Mouse (Mus musculus): Measurements from ENCODE around the gene Rras. TPM values are rescaled to one million over a fixed set of nuclear protein-coding genes. Genes with fewer than 3 reads are reported as not detected.
"Not testable (repeated sequence)": the region's sequence is repeated elsewhere in the genome, so short reads cannot be mapped to it uniquely, and the experiment has no call there.

Rras gene
- total RNA-seq, 2 experiments from 2014 or later: 11.8 to 12.2 TPM

DNA sequence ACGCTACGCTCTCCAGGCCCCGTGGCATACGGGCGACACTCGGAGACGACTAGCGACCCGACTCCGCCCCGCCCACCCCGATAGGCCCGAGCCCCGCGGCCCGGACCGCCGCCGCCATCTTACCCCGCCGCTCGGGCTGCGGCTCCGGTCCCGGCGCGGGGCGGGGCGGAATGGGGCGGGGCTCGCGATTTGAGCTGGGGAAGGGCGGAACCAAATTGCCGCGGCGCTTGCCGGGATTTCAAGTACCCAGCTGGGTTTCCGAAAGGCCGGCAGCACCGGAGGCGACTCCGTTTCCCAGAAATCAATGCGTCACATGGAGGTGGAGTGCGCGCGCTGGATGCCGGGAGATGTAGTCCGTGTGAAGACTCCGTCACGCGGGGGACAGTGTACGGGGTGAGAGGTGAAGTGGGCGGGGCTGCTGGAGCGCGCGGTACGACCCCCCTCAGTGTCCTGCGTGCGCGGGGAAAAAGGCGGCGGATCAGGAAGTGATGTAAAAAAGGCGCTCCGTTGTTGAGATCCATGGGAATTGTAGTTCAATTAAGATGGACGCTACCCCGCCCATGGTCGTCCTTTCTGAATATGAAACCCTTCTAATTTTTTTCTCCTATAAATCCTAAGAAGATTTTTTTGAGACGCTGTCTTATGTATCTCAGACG lies 1.7 kb upstream of the Rras start, which contains the start of gene Scaf1:
Gene Scaf1 (minus strand): TSS at position 407 of the 656 bp plus-strand sequence.
- peak; percentile 99 to 100 for DNase-seq (ENCODE audit: extremely low spot score in 1 of 2, low spot score in 2 of 2)
- H3K27ac ChIP-seq: peak within 1 kb of the TSS; percentile 89
- no peak for TF ChIP-seq CTCF (IDR thresholded peaks at IDR 0.05)
- H3K4me3 ChIP-seq: peak within 1 kb of the TSS; percentile 69
- intact Hi-C loops (cut with DNase I): loop anchor here (2.0 kb wide), 2 partner anchors 17 to 37 kb away; partner anchors contain the start of genes Bcl2l12 and Prr12

- TF ChIP-seq CTCF (IDR thresholded peaks at IDR 0.05): no peak
- Histone ChIP-seq H3K27ac (peak overlapping the region; percentile 89), H3K4me3 (peak overlapping the region; percentile 69)
- intact Hi-C loops (cut with DNase I): loop anchor here (2.0 kb wide), 1 partner anchor 36 kb away; the partner anchor contains the start of gene Prr12
- no peak for DNase-seq (ENCODE audit: extremely low spot score in 1 of 2, low spot score in 2 of 2)
These were observed 1.0 kb upstream of the Rras start for GRCm38 (mm10) chr7:45016761-45017160.

DNA sequence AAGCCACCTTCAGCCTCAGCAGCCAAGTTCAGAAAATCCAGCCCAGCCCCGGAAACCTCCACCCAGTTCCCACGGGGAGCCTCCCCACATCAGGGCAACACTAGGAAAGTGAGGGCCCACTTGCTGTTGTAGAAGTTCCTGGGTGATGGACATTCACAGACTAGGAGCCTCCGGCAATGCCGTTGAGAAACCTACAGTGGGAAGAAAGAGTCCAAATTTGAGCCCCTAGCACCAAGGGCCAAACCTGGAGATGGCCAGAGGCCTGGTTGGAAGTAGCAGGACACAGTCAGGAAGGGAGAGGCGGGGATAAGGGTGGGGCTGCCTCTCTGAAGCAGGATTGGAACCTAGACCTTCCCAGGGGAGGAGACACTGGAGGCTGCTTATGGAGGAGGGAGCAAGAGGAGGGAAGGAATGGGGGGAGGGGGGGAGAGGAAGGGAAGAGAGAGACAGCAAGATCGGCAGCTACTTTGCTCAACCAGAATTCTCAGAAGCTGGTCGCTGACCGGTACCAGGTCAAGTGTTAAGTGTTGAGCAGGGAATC lies 1.3 kb downstream of the Rras start:
- no peak for DNase-seq (ENCODE audit: extremely low spot score in 1 of 2, low spot score in 2 of 2)
- H3K4me3 ChIP-seq: peak overlapping the region; percentile 69

GRCm38 (mm10) chr7:45020225-45020624 lies 2.5 kb downstream of the Rras start:
- no peak for TF ChIP-seq CTCF (IDR thresholded peaks at IDR 0.05)
- DNase-seq (ENCODE audit: extremely low spot score in 1 of 2, low spot score in 2 of 2): no peak
- H3K4me3 ChIP-seq: no peak overlapping the region
- H3K27ac ChIP-seq: no peak overlapping the region
- intact Hi-C loops (cut with DNase I): no loop called here

More for the DNA sequence above, 1.3 kb downstream of the Rras start:
- peak overlapping the region; percentile 82 for H3K27ac ChIP-seq
- TF ChIP-seq CTCF (IDR thresholded peaks at IDR 0.05): no peak
- intact Hi-C loops (cut with DNase I): no loop called here

DNA sequence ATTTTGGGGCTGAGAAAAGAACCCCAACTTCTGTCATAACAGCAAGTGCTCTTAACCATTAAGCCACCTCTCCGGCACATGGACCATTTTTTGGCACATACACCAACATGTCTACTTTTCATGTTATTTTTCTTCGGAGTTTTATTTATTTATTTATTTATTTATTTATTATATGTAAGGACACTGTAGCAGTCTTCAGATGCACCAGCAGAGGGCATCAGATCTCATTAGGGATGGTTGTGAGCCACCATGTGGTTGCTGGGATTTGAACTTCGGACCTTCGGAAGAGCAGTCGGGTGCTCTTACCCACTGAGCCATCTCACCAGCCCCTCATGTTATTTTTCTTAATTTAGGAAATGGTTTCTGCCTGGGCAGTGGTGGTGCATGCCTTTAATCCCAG lies 6.0 kb downstream of the Rras start:
- intact Hi-C loops (cut with DNase I); H3K4me3 ChIP-seq; DNase-seq (ENCODE audit: extremely low spot score in 1 of 2, low spot score in 2 of 2); H3K27ac ChIP-seq: not testable (repeated sequence)
- TF ChIP-seq CTCF (IDR thresholded peaks at IDR 0.05): peak; percentile 38

DNA sequence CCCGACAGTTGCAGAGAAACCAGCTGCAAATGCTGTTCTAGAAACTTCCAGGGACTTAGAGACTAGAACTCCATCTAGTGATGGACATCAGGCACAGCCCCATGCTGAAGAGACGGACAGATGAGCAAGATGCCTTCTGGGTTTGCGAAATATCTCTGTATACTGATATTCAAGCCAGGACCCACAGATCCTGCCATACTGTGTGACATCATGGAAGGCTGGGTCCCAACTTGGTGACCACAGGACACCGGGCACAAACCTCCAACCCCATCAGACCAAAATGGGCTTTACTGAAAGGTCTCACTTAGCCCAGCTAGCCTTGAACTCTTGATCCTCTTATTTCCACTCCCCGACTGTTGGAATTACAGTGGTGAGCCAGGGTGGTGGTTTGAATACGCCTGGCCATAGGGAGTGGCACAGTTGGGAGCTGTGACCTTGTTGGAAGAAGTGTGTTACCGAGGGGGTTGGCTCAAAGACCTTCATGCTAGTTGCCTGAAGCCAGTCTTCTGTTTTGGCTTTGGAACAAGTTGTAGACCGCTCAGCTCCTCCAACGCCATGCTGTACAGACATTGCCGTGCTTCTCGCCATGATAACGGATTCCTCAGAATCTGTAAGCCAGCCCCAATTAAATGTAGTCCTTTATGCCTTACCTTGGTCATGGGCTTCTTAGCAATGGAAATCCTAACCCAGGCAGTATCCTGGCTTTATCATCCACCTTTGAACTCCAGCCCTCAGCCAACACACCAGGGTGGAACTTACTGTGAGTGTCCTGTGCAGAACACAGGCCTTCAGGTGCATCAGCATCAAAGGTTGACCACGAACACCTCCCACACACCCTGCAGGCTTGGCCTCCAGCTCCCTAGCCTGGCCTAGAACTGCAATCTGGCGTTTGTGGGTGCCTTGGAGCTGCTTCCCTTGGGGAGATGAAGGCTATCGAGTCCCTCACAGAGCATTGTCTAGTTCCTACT lies 6.8 kb downstream of the Rras start:
- Histone ChIP-seq H3K27ac (no peak overlapping the region), H3K4me3 (no peak overlapping the region)
- no peak for TF ChIP-seq CTCF (IDR thresholded peaks at IDR 0.05)
- DNase-seq (ENCODE audit: extremely low spot score in 1 of 2, low spot score in 2 of 2): no peak
- intact Hi-C loops (cut with DNase I): no loop called here

- Histone ChIP-seq H3K27ac (no peak overlapping the region; the same call in 1 of the 2 replicates), H3K4me3 (no peak overlapping the region)
- no peak for DNase-seq (ENCODE audit: extremely low spot score in 1 of 2, low spot score in 2 of 2)
- TF ChIP-seq CTCF (IDR thresholded peaks at IDR 0.05): no peak
- intact Hi-C loops (cut with DNase I): no loop called here
These were observed 8.0 kb downstream of the Rras start for GRCm38 (mm10) chr7:45025601-45026220.

DNA sequence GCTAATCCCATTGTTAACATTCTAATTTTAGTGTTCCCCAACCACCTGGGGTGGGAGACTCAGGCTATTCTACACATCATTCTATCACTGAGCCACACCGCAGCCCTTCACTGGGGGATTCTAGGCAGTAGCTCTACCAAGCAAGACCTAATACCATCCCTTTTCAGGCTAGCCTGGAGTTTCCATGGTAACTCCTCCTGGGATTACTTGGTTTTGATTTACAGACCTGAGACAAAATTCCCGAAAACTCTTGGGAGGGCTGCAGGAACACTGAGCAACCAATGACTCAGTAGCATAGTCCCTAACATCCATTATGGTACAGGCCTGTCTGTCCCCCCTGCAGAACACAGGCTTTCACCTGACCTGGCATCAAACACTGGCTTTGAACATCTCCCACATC lies 8.5 kb downstream of the Rras start:
- Histone ChIP-seq H3K4me3 (no peak overlapping the region), H3K27ac (no peak overlapping the region; the same call in 1 of the 2 replicates)
- DNase-seq (ENCODE audit: extremely low spot score in 1 of 2, low spot score in 2 of 2): no peak
- no peak for TF ChIP-seq CTCF (IDR thresholded peaks at IDR 0.05)
- intact Hi-C loops (cut with DNase I): no loop called here

DNA sequence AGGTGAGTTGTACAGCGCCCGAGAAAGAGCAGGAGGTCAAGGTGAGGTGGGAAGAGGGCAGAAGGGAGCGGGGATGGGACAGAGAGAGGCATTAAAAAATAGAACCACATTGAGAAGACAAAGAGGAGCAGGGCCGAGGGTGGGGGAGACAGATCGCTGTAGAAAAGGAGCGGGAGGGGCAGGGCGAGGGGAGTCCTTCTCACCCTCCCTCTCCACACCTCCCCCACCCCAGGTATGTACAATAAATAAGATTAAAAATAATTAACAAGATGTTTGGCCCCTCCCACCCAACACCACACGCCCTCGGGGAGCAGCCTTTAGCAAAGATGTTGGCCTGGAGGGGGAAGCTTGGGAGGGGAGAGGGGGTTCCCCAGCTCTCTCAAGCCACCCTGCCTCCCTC lies 10.0 kb downstream of the Rras start:
- no peak for TF ChIP-seq CTCF (IDR thresholded peaks at IDR 0.05)
- no peak overlapping the region for H3K27ac ChIP-seq
- DNase-seq (ENCODE audit: extremely low spot score in 1 of 2, low spot score in 2 of 2): no peak
- no peak overlapping the region for H3K4me3 ChIP-seq
- intact Hi-C loops (cut with DNase I): no loop called here

DNA sequence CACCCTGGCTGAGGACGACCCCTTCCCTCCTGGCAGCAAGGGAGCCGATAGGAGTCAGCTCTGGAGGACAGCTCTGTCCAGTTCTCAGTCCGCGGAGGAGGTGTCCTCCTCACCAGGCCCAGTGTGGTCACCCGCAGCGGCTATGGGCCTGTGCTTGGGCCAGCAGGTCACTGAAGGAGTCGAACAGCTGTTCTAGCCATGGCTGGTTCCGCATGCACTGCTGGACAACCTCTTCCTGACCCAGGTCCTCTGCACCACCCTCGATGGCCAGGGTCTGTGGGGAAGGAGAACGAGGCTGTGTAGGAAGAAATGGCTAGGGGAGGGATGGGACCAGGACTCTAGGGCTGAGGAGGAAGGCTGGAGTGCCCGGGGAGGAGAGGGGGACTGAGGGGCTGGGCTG lies 10.6 kb downstream of the Rras start:
- intact Hi-C loops (cut with DNase I): no loop called here
- no peak overlapping the region for H3K4me3 ChIP-seq
- no peak for DNase-seq (ENCODE audit: extremely low spot score in 1 of 2, low spot score in 2 of 2)
- H3K27ac ChIP-seq: no peak overlapping the region
- no peak for TF ChIP-seq CTCF (IDR thresholded peaks at IDR 0.05)

- no peak for DNase-seq (ENCODE audit: extremely low spot score in 1 of 2, low spot score in 2 of 2)
- TF ChIP-seq CTCF (IDR thresholded peaks at IDR 0.05): no peak
- intact Hi-C loops (cut with DNase I): no loop called here
These were observed 12.2 kb downstream of the Rras start for GRCm38 (mm10) chr7:45029995-45030394.

More at GRCm38 (mm10) chr7:45029995-45030394, 12.2 kb downstream of the Rras start:
- no peak overlapping the region for H3K27ac ChIP-seq
- H3K4me3 ChIP-seq: no peak overlapping the region

Measured in left cerebral cortex, adult 2 months (tissue).